Mouse (Mus musculus): ENCODE data around the gene Skap1.

DNA sequence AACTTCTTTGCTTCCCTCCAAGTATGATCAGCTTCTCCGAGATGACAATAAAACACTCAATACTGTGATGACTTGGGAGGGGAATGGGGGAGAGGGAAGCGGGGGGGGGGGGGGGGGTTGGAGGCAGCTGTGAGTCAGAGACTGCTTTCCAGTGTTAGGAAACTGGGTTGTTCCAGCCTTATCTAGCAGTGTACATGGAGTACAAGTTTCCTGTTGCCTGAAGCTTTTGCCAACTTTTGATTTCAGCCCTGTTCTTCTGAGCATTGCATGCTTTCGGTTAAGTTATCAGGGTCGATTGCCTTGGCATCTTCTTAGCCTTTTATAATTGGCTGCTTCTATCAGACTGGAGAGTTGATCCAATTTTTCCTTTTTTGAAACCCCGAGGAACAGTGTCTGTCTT lies 152.4 kb downstream of the Skap1 start:
- TF ChIP-seq UBTF (IDR thresholded peaks at IDR 0.05; ENCODE audit: borderline replicate concordance, insufficient read depth, low read depth, low read length), result no peak
- no peak for TF ChIP-seq CTCF (IDR thresholded peaks at IDR 0.05 in 2 of 3, conservative IDR thresholded peaks at IDR 0.05 in 1 of 3; ENCODE audit: control insufficient read depth in 1 of 3, insufficient read depth in 1 of 3, low read depth in 2 of 3, low read length in 3 of 3, poor library complexity in 1 of 3, severe bottlenecking in 1 of 3)
- no peak for TF ChIP-seq POLR2AphosphoS2 (IDR thresholded peaks at IDR 0.05; ENCODE audit: low read length)
- no peak for TF ChIP-seq MXI1 (IDR thresholded peaks at IDR 0.05; ENCODE audit: low read depth, low read length)
- TF ChIP-seq ZC3H11A (IDR thresholded peaks at IDR 0.05; ENCODE audit: low read depth, low read length), result no peak
- no peak for TF ChIP-seq NRF1 (IDR thresholded peaks at IDR 0.05; ENCODE audit: insufficient read depth, low read depth, low read length, poor library complexity, severe bottlenecking)
- no peak for TF ChIP-seq POLR2A (IDR thresholded peaks at IDR 0.05; ENCODE audit: control insufficient read depth in 1 of 2, insufficient read depth in 1 of 2, low read depth in 1 of 2, low read length in 2 of 2, poor library complexity in 1 of 2)
- TF ChIP-seq MAZ (IDR thresholded peaks at IDR 0.05; ENCODE audit: low read depth, low read length), result no peak
- no peak for TF ChIP-seq MYC (IDR thresholded peaks at IDR 0.05; ENCODE audit: low read depth, low read length)
- no peak for TF ChIP-seq GATA1 (IDR thresholded peaks at IDR 0.05; ENCODE audit: low read depth, low read length)
- no peak for TF ChIP-seq BHLHE40 (IDR thresholded peaks at IDR 0.05; ENCODE audit: borderline replicate concordance, low read depth, low read length)
- TF ChIP-seq USF1 (IDR thresholded peaks at IDR 0.05; ENCODE audit: low read depth, low read length), result no peak
